Mouse (Mus musculus) neural tube, embryonic 10.5 days (tissue): ENCODE measurements around the gene Lrr1.
A peak's percentile ranks its signal among the peaks of the same experiment; 100 is the strongest.

Experiments used
- DNase-seq: peaks from one replicate; pipeline ENCODE4 v3.0.0-alpha.2; 2017; ENCODE audit warnings: low spot score; ENCODE audit errors: extremely low spot score

Lrr1 gene

GRCm38 (mm10) chr12:69197378-69198163, 29.0 kb downstream of the Lrr1 start:
- peak; percentile 73 for DNase-seq

GRCm38 (mm10) chr12:69198164-69198535, 29.5 kb downstream of the Lrr1 start, which contains the start of gene Dnaaf2:
TSS of gene Dnaaf2 (minus strand) at chr12:69198429.
- DNase-seq = peak; percentile 77

DNA sequence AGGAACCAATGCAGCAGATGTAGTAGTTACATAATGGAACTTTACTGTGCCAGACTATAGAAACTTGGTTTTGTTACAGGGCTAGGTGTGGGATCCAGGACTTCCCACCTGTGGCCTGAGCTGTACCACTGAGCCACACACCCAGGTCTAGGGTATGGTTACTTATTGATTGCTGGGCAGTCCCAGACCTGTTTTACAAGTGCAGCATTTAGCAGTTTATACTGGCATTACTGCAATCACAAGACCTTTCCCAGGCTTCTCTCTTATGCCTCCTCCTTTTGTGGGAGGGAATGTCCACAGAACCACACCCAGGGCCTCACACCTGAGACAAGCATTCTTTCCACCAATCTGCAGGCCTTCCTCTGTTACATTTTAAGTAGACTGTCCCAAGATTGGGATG, 30.4 kb downstream of the Lrr1 start:
- no peak for DNase-seq

GRCm38 (mm10) chr12:69204052-69204833, 35.6 kb downstream of the Lrr1 start, which contains the start of gene Gm49384:
TSS of gene Gm49384 (minus strand) at chr12:69204267.
- no peak for DNase-seq

DNA sequence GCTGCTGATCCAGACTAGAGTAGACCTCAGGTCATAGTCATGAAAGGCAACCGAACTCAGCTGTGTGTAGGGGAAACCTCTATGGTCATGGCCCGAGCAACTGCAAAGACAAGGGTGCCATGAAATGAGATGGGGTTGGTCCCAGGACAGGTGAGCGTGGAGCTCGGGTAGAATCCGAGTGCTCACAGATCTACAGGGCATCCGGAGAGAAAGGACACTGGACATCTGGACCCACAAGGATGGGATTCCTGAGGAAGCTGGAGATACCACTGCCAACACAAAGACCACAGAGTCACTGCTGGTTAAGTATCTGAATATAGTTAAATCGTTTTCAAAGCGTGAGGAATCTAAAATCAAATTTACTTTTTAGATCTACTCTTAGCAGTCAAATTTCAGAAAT, 38.8 kb downstream of the Lrr1 start:
- no peak for DNase-seq

DNA sequence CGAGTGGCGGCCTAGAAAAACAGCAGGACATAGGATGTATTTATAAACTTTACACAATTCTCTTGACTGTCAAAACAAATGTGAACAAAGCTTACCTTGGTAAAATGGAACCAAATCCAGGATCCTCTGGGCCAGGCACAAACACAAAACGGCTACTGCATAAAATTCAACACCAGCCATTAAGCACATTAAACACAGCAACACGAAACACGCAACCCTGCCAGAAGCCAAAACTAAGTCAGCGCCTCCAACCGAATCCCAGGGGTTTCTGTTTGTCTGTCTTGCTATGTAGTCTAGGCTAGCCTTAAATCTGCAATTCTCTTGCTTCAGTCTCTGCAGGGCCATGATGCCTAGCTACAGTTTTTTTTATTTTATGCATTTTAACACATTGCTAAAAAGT, 39.3 kb downstream of the Lrr1 start:
- no peak for DNase-seq

DNA sequence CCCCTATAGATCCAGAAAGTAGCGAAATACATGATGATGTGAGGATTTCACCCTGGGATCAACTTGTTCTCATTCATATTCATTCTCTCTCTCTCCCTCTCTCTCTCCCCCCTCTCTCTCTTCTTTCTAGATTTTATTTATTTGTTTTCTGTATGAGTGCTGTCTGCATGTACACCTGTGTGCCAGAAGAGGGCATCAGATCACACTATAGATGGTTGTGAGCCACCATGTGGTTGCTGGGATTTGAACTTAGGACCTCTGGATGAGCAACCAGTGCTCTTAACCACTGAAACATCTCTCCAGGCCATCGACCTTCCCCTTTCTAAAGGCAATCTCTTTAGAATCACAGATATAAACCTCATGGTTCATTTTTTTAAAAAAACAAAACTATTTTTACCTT, 39.9 kb downstream of the Lrr1 start:
- no peak for DNase-seq

- DNase-seq = no peak
Observed at GRCm38 (mm10) chr12:69210056-69210979, 41.7 kb downstream of the Lrr1 start.

- DNase-seq = no peak
Observed at GRCm38 (mm10) chr12:69211057-69211456, 42.4 kb downstream of the Lrr1 start.

DNA sequence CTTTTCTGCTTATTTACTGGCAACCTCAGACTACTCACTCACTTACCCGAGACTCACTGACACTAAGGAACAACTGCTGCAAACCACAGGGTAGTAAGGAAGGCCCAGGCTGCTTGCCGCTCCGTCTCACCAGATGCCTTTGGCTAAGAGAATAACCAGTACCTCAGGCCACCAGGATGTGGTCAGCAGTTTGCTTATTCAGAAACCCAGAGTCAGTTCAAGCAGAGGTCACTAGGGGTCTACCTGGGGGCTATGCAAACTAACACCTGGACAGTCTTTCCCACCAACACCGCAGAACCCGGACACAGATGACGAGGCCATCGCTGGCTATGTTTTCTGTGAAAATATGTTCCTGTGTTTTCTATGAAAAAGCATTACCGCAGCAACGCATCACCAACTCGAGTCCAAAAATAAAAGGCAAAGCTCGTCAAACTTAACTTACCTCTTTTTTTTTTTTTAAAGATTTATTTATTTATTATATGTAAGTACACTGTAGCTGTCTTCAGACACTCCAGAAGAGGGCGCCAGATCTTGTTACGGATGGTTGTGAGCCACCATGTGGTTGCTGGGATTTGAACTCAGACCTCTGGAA, 44.7 kb downstream of the Lrr1 start:
- no peak for DNase-seq

DNA sequence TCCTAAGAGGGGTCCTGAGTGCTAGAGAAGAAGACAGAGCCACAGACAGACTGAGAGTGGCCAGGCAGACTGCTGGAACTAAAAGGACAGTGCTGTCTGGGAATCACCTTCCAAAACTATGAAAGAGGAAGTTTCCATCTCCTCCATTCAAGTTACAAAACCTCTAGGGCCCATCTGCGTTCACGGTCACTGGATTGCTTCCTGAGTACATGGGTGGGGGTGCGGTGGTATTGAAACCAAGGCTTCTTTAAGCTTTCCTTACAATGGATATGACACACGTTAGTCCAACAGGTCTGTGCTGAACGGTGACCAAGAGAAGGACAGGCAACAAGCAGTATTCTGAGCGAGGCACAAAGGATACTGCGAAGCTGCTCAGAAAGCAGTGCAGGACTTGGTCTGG, 45.8 kb downstream of the Lrr1 start:
- no peak for DNase-seq

DNA sequence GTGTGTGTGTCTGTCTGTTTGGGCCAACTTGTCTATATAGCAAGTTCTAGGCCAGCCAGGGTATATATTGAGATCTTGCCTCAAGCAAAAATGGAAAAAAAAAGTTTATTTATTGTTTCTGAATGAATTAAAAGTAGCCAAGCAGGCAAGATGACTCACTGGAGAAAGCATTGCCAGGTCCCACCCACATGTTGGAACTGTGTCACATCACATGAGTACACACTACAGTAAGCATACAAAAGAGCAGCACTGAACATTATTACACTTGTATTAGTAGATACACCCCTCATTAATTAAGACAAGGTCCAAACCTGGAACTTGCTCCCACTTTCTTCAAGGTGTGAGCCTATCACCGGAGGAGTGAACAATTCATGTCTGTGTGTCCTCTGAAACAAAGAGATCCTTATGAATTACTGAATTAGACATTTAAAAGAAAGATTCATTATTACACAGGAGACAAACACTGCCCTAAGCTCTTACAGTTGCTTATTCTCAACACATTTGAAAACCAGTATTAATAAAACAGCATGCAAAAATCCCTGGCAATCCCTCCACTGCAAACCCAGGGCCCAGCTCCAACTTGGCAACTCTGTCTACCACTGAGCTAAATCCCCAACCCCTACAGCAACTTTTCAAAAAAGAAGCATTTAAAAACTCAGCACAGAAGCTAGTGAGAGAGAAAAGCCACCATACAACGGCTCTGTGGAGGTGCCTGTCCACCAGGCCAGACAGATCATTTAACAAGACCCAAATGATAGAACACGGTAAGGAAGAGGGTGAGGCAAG, 46.6 kb downstream of the Lrr1 start:
- no peak for DNase-seq

GRCm38 (mm10) chr12:69216587-69216986, 48.0 kb downstream of the Lrr1 start:
- DNase-seq = no peak

DNA sequence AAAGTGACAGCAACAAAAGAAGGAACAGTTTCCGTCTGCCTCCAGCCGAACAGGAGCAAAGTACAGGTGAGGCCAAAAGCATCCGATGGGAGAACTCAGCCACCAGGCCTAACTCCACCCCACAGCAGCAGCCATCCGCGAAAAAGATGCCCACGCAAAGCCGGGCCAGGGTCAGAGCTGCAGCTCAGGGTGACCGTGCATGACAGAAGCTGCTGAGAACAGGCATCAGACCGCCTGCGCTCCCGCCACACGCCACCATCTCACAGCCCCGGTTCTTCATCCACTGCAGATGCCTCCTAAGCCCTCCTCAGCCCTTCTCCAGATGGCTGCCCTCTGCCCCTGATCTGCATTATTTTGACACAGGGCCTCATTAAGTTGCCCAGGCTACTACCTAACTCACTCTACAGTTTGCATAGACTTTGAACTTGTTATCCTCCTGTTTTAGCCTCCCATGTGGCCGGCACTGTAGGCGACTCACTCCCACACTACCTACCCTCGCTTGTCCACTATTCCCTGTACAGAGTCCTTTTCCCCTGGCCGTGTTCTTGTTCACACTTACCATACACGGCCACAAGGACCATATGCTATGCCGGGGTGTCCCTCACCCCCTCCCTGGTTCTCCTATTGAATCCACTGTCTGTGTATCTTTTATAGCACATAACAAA, 52.1 kb downstream of the Lrr1 start:
- no peak for DNase-seq

DNA sequence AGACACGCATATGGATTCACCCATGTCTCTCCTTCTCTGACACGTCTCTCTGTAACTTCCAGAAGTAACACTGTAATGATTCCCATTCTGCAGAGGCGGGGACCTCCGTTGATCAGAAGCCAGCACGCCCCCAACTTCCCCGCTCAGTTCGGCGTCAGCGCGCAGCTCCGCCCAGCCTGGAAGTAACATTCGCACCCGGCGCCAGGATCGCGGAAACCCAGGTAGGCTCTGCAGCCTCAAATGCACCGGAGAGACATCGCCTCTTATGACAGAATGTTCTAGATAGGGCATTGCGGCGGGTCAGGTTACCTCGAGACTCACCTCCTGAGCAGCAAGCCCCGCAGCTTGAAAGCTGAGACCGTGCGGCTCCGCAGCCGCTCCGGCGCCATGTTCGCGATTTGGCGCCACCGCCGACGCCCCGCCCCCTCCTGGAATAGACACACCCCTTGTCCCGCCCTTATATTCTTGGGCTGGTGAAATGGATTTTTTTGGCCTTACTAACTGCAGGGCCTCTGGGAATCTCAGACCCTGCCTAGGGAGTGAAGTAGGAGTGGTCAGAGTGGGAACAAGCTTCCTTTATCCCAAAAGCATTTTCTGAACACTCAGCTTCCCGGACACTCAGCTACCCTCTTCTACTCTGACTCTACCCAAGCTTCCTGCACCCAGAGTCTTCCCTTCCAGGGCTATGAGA, 59.3 kb downstream of the Lrr1 start, which contains the start of gene Pole2:
Gene Pole2 (minus strand): TSS at position 420 of the 691 bp plus-strand sequence.
- peak; percentile 91 for DNase-seq
